Mouse (Mus musculus) frontal cortex, postnatal 10 days (tissue): Measurements from ENCODE around the gene Krtap12-1.
"Not testable (repeated sequence)": the region's sequence is repeated elsewhere in the genome, so short reads cannot be mapped to it uniquely, and the experiment has no call there.

Experiments
- DNase-seq, 2 experiments: peaks; one replicate each; pipeline ENCODE4 v3.0.0; 2022; ENCODE audit warnings: low spot score in 2 of 2, mixed read lengths in 1 of 2

Gene Krtap12-1

DNA sequence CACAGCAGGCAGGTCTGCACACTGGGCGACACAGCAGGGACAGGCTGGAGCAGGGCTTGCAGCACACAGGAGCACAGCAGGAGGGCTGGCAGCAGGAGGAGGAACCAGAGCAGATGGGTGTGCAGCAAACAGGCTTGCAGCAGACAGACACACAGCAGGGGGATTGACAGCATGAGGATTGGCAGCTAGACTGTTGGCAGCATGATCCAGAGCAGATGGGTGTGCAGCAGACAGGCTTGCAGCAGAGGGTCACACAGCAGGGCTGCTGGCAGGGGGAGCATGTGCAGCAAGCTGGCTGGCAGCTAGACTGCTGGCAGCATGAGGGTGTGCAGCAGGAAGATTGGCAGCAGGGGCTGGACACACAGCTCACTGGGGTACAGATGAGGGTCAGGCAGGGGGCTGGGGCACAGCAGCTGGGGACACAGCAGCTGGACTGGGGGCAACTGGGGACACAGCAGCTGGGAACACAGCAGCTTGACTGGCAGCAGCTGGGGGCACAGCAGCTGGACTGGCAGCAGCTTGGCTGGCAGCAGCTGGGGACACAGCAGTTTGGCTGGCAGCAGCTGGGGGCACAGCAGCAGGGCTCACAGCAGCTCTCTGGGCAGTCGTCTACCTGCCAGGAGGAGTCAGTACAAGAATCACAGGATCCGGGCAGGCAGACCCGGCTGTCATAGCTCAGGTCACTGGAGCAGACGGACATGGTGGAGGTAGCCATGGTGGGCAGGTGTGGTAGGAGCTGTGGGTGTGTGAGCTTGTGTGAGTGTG, 21.7 kb downstream of the Krtap12-1 start, which contains the start of gene Gm18596:
Gene Gm18596 (minus strand): TSS at position 715 of the 765 bp plus-strand sequence.
- DNase-seq: not testable (repeated sequence)

- not testable (repeated sequence) for DNase-seq
Observed at GRCm38 (mm10) chr10:77750686-77751085, 30.3 kb downstream of the Krtap12-1 start.

- DNase-seq: not testable (repeated sequence)
Observed at GRCm38 (mm10) chr10:77751254-77751653, 30.9 kb downstream of the Krtap12-1 start, which contains the start of gene Gm9736. Gene Gm9736 (minus strand): TSS chr10:77751354.

GRCm38 (mm10) chr10:77752312-77752711, 31.9 kb downstream of the Krtap12-1 start:
- not testable (repeated sequence) for DNase-seq

- DNase-seq: no peak
Observed at GRCm38 (mm10) chr10:77753448-77753847, 33.0 kb downstream of the Krtap12-1 start.

GRCm38 (mm10) chr10:77759582-77759981, 39.2 kb downstream of the Krtap12-1 start, which contains the start of gene Gm3233:
Gene Gm3233 (minus strand): TSS chr10:77759682.
- DNase-seq: not testable (repeated sequence)

DNA sequence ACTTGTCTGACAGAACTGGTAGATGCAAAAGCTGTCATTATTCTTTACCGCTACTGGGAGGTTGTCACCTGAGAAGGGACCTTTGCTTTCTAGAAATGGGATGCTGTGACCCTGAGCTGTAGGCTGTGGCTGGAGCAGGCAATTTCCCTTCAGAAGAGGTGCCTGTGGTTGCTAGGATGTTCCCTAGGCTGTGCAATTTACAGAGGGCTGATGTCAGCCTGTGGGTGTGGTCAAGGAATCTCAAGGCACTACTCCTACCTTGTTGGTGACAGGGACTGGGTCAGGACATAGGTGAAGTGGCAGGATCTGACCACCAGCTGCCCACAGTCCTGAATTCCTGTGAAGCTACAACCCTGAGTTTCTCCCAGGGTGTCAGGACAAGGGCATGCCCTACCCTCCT, 49.3 kb downstream of the Krtap12-1 start:
- DNase-seq: no peak
